Mouse (Mus musculus): Measurements from ENCODE around the gene Ndufa11. TPM values are rescaled to one million over a fixed set of nuclear protein-coding genes. Genes with fewer than 3 reads are reported as not detected.

The Ndufa11 gene
- polyA plus RNA-seq, 1 experiment from 2014 or later: 465 TPM

DNA sequence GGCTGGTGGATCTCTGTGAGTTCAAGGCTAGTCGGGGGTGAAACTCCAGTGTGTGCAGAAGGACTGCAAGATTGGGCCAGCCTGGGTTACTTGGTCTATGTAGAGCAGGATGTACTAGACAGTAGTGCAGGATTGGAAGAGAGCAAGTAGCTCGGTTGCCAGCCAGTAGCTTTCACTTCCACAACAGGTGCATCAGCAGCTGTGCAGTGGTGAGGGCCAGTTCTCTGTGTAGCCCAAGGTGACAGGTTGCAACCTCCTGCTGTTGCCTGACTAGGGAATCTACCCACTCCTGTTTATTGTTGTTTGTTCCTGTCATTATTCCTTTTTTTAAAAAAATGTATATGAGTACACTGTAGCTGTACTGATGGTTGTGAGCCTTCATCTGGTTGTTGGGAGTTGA lies 28.9 kb upstream of the Ndufa11 start:
- Histone ChIP-seq H3K27ac (no peak overlapping the region), H3K4me2 (replicated peaks) (no peak overlapping the region), H3K27me3 (no peaks in the 10 kb centered on the region), H3K9me3 (no peaks in the 10 kb centered on the region), H3K4me3 (replicated peaks) (no peak overlapping the region), H3K9ac (replicated peaks) (no peak overlapping the region), H3K36me3 (peaks cover 92% of the 10 kb centered on the region), H3K4me1 (replicated peaks) (peaks cover 13% of the 10 kb centered on the region)
- 96% methylated on average over 2 of the region's 2 CpGs for WGBS
- ATAC-seq: no peak

DNA sequence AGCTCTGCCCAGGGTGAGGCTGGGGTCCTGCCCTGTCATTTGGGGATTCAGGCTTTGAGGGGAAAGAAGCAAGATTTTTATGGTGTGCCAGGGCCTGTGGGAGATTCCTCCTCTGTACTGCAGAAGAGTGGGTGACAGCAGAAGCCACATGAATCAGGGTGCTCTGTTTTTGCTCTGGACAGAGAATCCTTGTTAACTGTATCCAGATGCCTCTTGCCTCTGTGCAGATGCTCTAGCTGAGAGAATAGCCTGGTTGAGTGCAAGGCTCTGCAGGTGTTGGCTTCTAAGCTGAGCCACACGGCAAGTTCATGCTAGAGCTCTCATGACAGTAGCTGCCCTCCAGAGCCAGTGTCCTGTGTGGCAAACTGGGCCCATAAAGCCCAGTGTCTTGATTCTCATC lies 24.2 kb upstream of the Ndufa11 start:
- no peak; the same call in 1 of the 2 replicates for ATAC-seq
- Histone ChIP-seq H3K27ac (no peak overlapping the region), H3K4me3 (replicated peaks) (no peak overlapping the region), H3K9ac (replicated peaks) (peak overlapping the region; percentile 33; the same call in 1 of the 2 replicates), H3K36me3 (peaks cover 90% of the 10 kb centered on the region), H3K4me2 (replicated peaks) (no peak overlapping the region), H3K27me3 (no peaks in the 10 kb centered on the region), H3K9me3 (no peaks in the 10 kb centered on the region), H3K4me1 (replicated peaks) (peaks cover 18% of the 10 kb centered on the region)
- whole genome bisulfite sequencing: 85% methylated on average over 1 of the region's 1 CpGs

- no peak overlapping the region for H3K4me3 ChIP-seq (replicated peaks)
- peaks cover 90% of the 10 kb centered on the region for H3K36me3 ChIP-seq
- H3K9me3 ChIP-seq: no peaks in the 10 kb centered on the region
- H3K27ac ChIP-seq: no peak overlapping the region
- ATAC-seq: peak; percentile 66
- no peak overlapping the region for H3K4me2 ChIP-seq (replicated peaks)
- H3K9ac ChIP-seq (replicated peaks): peak overlapping the region; percentile 33; the same call in 1 of the 2 replicates
- WGBS: 68% methylated on average over 6 of the region's 6 CpGs
- H3K4me1 ChIP-seq (replicated peaks): peaks cover 18% of the 10 kb centered on the region
- no peaks in the 10 kb centered on the region for H3K27me3 ChIP-seq
These were observed 23.7 kb upstream of the Ndufa11 start for GRCm38 (mm10) chr17:56693851-56694310.

DNA sequence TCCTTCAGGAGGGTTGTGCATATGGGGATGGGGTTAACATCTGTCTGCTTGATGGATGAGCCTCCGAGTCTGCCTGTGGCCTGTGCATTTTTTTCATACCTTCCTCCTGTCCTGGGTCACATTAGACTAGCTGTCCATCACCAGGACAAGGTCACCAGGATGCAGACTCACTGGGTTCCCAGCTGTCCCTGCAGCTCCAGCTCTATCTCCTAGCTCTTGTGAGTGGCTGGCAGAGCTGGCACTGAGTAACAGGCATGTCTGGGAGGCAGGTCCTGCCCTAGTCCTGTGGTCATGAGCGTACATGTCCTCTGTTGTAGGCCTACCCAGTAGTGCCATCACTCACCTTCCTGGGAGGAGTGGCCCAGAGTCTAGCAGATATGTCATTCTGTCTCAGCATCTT lies 17.1 kb upstream of the Ndufa11 start:
- Histone ChIP-seq H3K27ac (no peak overlapping the region), H3K9ac (replicated peaks) (no peak overlapping the region), H3K4me3 (replicated peaks) (no peak overlapping the region), H3K27me3 (no peaks in the 10 kb centered on the region), H3K4me2 (replicated peaks) (no peak overlapping the region), H3K4me1 (replicated peaks) (no peaks in the 10 kb centered on the region), H3K36me3 (peaks cover 93% of the 10 kb centered on the region), H3K9me3 (no peaks in the 10 kb centered on the region)
- 87% methylated on average over 2 of the region's 2 CpGs for WGBS
- no peak for ATAC-seq

- H3K4me2 ChIP-seq (replicated peaks): no peak overlapping the region
- no peak overlapping the region for H3K27ac ChIP-seq
- WGBS: 90% methylated on average over 4 of the region's 4 CpGs
- no peak overlapping the region for H3K9ac ChIP-seq (replicated peaks)
- no peak overlapping the region for H3K4me3 ChIP-seq (replicated peaks)
- H3K27me3 ChIP-seq: no peaks in the 10 kb centered on the region
- no peaks in the 10 kb centered on the region for H3K9me3 ChIP-seq
- H3K4me1 ChIP-seq (replicated peaks): no peaks in the 10 kb centered on the region
- peaks cover 97% of the 10 kb centered on the region for H3K36me3 ChIP-seq
- no peak for ATAC-seq
These were observed 14.5 kb upstream of the Ndufa11 start for GRCm38 (mm10) chr17:56703038-56703437.

DNA sequence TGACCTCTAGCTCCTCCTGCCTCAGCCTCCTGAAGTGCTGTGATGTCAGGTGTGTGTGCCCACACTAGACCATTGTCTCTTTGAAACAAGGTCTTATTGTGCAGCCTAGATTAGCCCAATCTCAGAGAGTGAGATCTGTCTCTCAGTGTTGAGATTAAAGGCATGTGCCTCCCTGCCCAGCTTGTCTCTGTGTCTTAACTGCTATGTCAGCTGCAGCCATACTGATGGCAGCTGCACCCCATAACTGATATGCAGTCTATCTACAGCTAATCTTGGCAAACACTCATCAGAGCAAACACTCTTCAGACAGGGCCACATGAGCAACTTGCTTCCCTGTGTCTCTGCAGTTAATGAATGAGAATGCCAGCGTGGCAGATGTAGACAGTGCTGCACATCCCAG lies 11.1 kb upstream of the Ndufa11 start:
- no peak overlapping the region for H3K27ac ChIP-seq
- no peaks in the 10 kb centered on the region for H3K4me1 ChIP-seq (replicated peaks)
- H3K36me3 ChIP-seq: peaks cover 97% of the 10 kb centered on the region
- ATAC-seq: no peak
- H3K9ac ChIP-seq (replicated peaks): no peak overlapping the region
- H3K4me3 ChIP-seq (replicated peaks): no peak overlapping the region
- H3K9me3 ChIP-seq: no peaks in the 10 kb centered on the region
- 95% methylated on average over 1 of the region's 1 CpGs for WGBS
- H3K27me3 ChIP-seq: no peaks in the 10 kb centered on the region
- H3K4me2 ChIP-seq (replicated peaks): no peak overlapping the region

GRCm38 (mm10) chr17:56708692-56709091 lies 8.9 kb upstream of the Ndufa11 start:
- 84% methylated on average over 4 of the region's 4 CpGs for WGBS
- no peak for ATAC-seq

DNA sequence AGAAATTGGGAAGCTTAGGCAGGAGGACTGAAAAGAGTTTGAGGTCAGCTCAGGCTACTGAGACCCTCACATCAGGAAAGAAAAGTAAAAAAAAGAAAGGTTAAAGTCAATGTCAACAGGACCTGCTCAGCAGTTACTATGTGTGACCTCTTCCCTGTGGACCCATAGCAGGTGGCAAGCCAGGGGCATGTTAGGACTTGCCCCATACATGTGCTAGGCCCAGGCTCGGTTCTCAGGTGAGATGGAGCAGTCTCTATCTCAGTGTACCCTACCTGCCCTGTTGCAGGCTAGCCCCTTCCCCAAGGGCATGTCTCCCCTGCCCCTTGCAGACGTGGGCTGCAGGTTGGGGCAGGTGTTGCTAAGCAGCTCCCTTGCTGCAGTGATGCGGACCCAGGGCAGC lies 7.9 kb upstream of the Ndufa11 start:
- peaks cover 85% of the 10 kb centered on the region for H3K36me3 ChIP-seq
- H3K4me2 ChIP-seq (replicated peaks): no peak overlapping the region
- no peak overlapping the region for H3K27ac ChIP-seq
- no peak overlapping the region for H3K4me3 ChIP-seq (replicated peaks)
- no peak for ATAC-seq
- H3K9ac ChIP-seq (replicated peaks): 0 out of 2 replicates have a peak overlapping the region, but pooled peaks have one; percentile 23
- no peaks in the 10 kb centered on the region for H3K4me1 ChIP-seq (replicated peaks)
- H3K27me3 ChIP-seq: no peaks in the 10 kb centered on the region
- no peaks in the 10 kb centered on the region for H3K9me3 ChIP-seq
- 95% methylated on average over 3 of the region's 3 CpGs for WGBS

More at GRCm38 (mm10) chr17:56708692-56709091, 8.9 kb upstream of the Ndufa11 start:
- no peak overlapping the region for H3K9ac ChIP-seq (replicated peaks)
- no peak overlapping the region for H3K27ac ChIP-seq
- H3K36me3 ChIP-seq: peaks cover 95% of the 10 kb centered on the region
- H3K4me3 ChIP-seq (replicated peaks): no peak overlapping the region
- H3K9me3 ChIP-seq: no peaks in the 10 kb centered on the region
- no peaks in the 10 kb centered on the region for H3K4me1 ChIP-seq (replicated peaks)
- no peaks in the 10 kb centered on the region for H3K27me3 ChIP-seq
- no peak overlapping the region for H3K4me2 ChIP-seq (replicated peaks)

DNA sequence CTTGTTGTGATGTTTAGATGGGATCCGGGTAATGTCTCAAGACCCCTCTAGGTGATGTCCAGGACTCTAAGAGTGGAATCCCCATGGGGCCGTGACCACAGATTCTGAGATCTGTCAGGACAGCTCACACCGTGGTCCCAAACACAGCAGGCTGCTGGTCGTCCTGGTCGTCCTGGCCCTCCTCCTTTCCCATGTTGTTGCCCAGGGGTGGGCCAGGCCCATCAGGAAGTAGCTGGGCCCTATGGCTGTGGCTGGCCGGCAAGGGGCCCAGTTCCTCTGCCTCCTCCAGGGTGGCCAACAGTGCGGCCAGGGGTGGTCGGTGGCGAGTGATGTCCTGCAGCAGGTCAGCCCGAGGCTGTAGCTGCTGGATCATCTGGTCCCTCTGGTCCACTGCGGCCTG lies 2.2 kb upstream of the Ndufa11 start:
- WGBS: 67% methylated on average over 11 of the region's 11 CpGs
- H3K27me3 ChIP-seq: no peaks in the 10 kb centered on the region
- H3K4me2 ChIP-seq (replicated peaks): peak overlapping the region; percentile 83
- no peak overlapping the region for H3K27ac ChIP-seq
- peaks cover 36% of the 10 kb centered on the region for H3K4me1 ChIP-seq (replicated peaks)
- peaks cover 29% of the 10 kb centered on the region for H3K36me3 ChIP-seq
- no peaks in the 10 kb centered on the region for H3K9me3 ChIP-seq
- peak overlapping the region; percentile 85; the same call in 1 of the 2 replicates for H3K9ac ChIP-seq (replicated peaks)
- H3K4me3 ChIP-seq (replicated peaks): peak overlapping the region; percentile 84
- no peak for ATAC-seq

- 24% methylated on average over 22 of the region's 22 CpGs for WGBS
- peaks cover 36% of the 10 kb centered on the region for H3K4me1 ChIP-seq (replicated peaks)
- H3K27me3 ChIP-seq: no peaks in the 10 kb centered on the region
- H3K4me2 ChIP-seq (replicated peaks): peak overlapping the region; percentile 83
- H3K4me3 ChIP-seq (replicated peaks): peak overlapping the region; percentile 84
- H3K36me3 ChIP-seq: peaks cover 26% of the 10 kb centered on the region
- ATAC-seq: peak; percentile 2; the same call in 1 of the 2 replicates
- H3K9ac ChIP-seq (replicated peaks): peak overlapping the region; percentile 85
- peak overlapping the region; percentile 87 for H3K27ac ChIP-seq
- no peaks in the 10 kb centered on the region for H3K9me3 ChIP-seq
These were observed 1.5 kb upstream of the Ndufa11 start for GRCm38 (mm10) chr17:56715914-56716654.

- no peaks in the 10 kb centered on the region for H3K27me3 ChIP-seq
- WGBS: under 1% methylated on average over 55 of the region's 55 CpGs
- ATAC-seq: peak; percentile 94
These were observed 758 bp upstream of the Ndufa11 start for GRCm38 (mm10) chr17:56716655-56717362.

DNA sequence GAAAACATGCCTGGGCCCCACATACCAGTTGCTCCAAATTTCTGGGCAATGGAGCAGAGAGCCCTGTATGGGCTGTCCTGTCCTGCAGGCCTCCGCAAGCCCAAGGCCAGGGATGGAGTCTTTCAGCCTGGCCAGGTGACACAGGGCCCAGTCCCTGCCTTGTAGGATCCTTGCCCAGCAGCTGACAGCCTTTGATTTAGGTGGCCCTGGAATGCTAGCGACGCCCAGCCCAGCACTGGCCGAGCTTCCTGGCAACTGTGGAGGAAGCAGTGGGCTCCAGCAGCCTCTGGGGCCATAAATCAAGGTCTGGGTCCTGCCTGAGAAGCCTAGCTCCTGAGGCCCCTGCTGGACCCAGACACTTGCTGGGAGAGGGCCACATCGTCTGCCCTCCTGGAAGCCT lies 4.9 kb downstream of the Ndufa11 start:
- 96% methylated on average over 5 of the region's 5 CpGs for WGBS
- H3K36me3 ChIP-seq: peaks cover 49% of the 10 kb centered on the region
- H3K4me1 ChIP-seq (replicated peaks): peaks cover 22% of the 10 kb centered on the region
- no peaks in the 10 kb centered on the region for H3K9me3 ChIP-seq
- no peak overlapping the region for H3K4me3 ChIP-seq (replicated peaks)
- H3K27ac ChIP-seq: no peak overlapping the region
- H3K4me2 ChIP-seq (replicated peaks): no peak overlapping the region
- ATAC-seq: no peak
- H3K9ac ChIP-seq (replicated peaks): no peak overlapping the region; the same call in 1 of the 2 replicates
- no peaks in the 10 kb centered on the region for H3K27me3 ChIP-seq

More at GRCm38 (mm10) chr17:56716655-56717362, 758 bp upstream of the Ndufa11 start:
- Histone ChIP-seq H3K4me1 (replicated peaks) (peaks cover 36% of the 10 kb centered on the region), H3K9me3 (no peaks in the 10 kb centered on the region), H3K9ac (replicated peaks) (peak overlapping the region; percentile 93), H3K27ac (peak overlapping the region; percentile 87), H3K36me3 (peaks cover 26% of the 10 kb centered on the region), H3K4me2 (replicated peaks) (peak overlapping the region; percentile 83), H3K4me3 (replicated peaks) (peak overlapping the region; percentile 84)

All from midbrain, embryonic 13.5 days (tissue).